ENCODE assay signal across 18 mouse cellular contexts in genomic region chr17:62161457-62161856, GRCm38 (mm10).
DNase-seq lines count a peak whose midpoint lies in the region; ATAC-seq lines count a peak whose summit lies in the region.
"Had no signal": no experiment of that assay in that cellular context is flagged by ENCODE, and none has a peak within 500 bp of the region (broad histone marks: within the 10 kb centered on the region; RNA-seq: fewer than 3 reads in every experiment).

No protein-coding gene starts in this region.

- H3K4me3 ChIP-seq in heart, embryonic 11.5 days (ENCODE audit: low read depth, low read length) = no peak overlapping the region
- H3K4me3 ChIP-seq in neural tube, embryonic 15.5 days (replicated peaks) = no peak overlapping the region
- H3K4me3 ChIP-seq: embryonic facial prominence, embryonic 10.5 days; embryonic facial prominence, embryonic 12.5 days; forebrain, embryonic 13.5 days; forebrain, embryonic 15.5 days had no signal

- H3K36me3 ChIP-seq in heart, embryonic 11.5 days (ENCODE audit: control insufficient read depth, insufficient read depth, low read length) = no peaks in the 10 kb centered on the region
- no peaks in the 10 kb centered on the region for H3K36me3 ChIP-seq in neural tube, embryonic 15.5 days
- H3K36me3 ChIP-seq: embryonic facial prominence, embryonic 10.5 days; embryonic facial prominence, embryonic 12.5 days; forebrain, embryonic 15.5 days had no signal

- no peaks in the 10 kb centered on the region for H3K27me3 ChIP-seq in heart, embryonic 11.5 days (ENCODE audit: control insufficient read depth, insufficient read depth, low read length)
- H3K27me3 ChIP-seq in neural tube, embryonic 15.5 days (replicated peaks) = no peaks in the 10 kb centered on the region
- H3K27me3 ChIP-seq: embryonic facial prominence, embryonic 12.5 days; forebrain, embryonic 13.5 days; forebrain, embryonic 15.5 days had no signal

- H3K27ac ChIP-seq in heart, embryonic 11.5 days (ENCODE audit: low read depth, low read length) = no peak overlapping the region
- no peak overlapping the region for H3K27ac ChIP-seq in neural tube, embryonic 15.5 days (replicated peaks)
- H3K27ac ChIP-seq: embryonic facial prominence, embryonic 10.5 days; embryonic facial prominence, embryonic 12.5 days; forebrain, embryonic 13.5 days; forebrain, embryonic 15.5 days had no signal

- no peaks in the 10 kb centered on the region for H3K9me3 ChIP-seq in heart, embryonic 11.5 days (replicated peaks; ENCODE audit: control insufficient read depth, low read length)
- H3K9me3 ChIP-seq in neural tube, embryonic 15.5 days (replicated peaks) = no peaks in the 10 kb centered on the region
- H3K9me3 ChIP-seq: embryonic facial prominence, embryonic 10.5 days; embryonic facial prominence, embryonic 12.5 days; forebrain, embryonic 13.5 days; forebrain, embryonic 15.5 days had no signal

- H3K9ac ChIP-seq in heart, embryonic 11.5 days (ENCODE audit: low read depth, low read length) = no peak overlapping the region
- no peak overlapping the region for H3K9ac ChIP-seq in neural tube, embryonic 15.5 days (replicated peaks)
- H3K9ac ChIP-seq: embryonic facial prominence, embryonic 12.5 days; forebrain, embryonic 13.5 days; forebrain, embryonic 15.5 days; forebrain, postnatal 0 days had no signal

- DNase-seq in 3T3-L1 (ENCODE audit: low read depth, low spot score) (peak; percentile 17), 416B (ENCODE audit: low read depth) (peak; percentile 90), MEL-GATA-1-ER (ENCODE audit: extremely low read depth, low read depth) (peak; percentile 12)
- no peak for DNase-seq in cerebellum, adult 9-11 months
- DNase-seq: adrenal gland, postnatal 10 days; adrenal gland, postnatal 25 days; cerebellum, adult 11 months; cerebellum, adult 18-20 months; cerebellum, adult 8-10 months; cerebellum, postnatal 10 days; cerebellum, postnatal 25 days; forebrain, postnatal 0 days had no signal

- no peak overlapping the region for H3K4me2 ChIP-seq in heart, embryonic 11.5 days
- no peak overlapping the region for H3K4me2 ChIP-seq in neural tube, embryonic 15.5 days
- H3K4me2 ChIP-seq: embryonic facial prominence, embryonic 12.5 days; forebrain, embryonic 13.5 days; forebrain, embryonic 15.5 days had no signal

- no peak for ATAC-seq in heart, embryonic 11.5 days (replicated peaks; ENCODE audit: insufficient number of reproducible peaks, low FRiP score, low TSS enrichment)
- ATAC-seq in neural tube, embryonic 15.5 days (ENCODE audit: low FRiP score) = no peak
- ATAC-seq: forebrain, embryonic 13.5 days; forebrain, embryonic 15.5 days; forebrain, postnatal 0 days had no signal

- 59% methylated on average over 1 of the region's 1 CpGs for WGBS in heart, embryonic 11.5 days (ENCODE audit: insufficient replicate concordance)
- 97% methylated on average over 1 of the region's 1 CpGs for WGBS in neural tube, embryonic 15.5 days

- H3K4me1 ChIP-seq in heart, embryonic 11.5 days (ENCODE audit: control insufficient read depth, insufficient read depth, low read length) = no peaks in the 10 kb centered on the region
- H3K4me1 ChIP-seq in neural tube, embryonic 15.5 days = no peaks in the 10 kb centered on the region
- H3K4me1 ChIP-seq: embryonic facial prominence, embryonic 10.5 days; embryonic facial prominence, embryonic 12.5 days; forebrain, embryonic 13.5 days; forebrain, embryonic 15.5 days had no signal
